8 mouse cellular contexts compared by ENCODE assay signal in genomic region chr4:98109064-98109463, GRCm38 (mm10).
DNase-seq lines count a peak whose midpoint lies in the region; ATAC-seq lines count a peak whose summit lies in the region.

No protein-coding gene starts in this region.

- no peaks in the 10 kb centered on the region for H3K36me3 ChIP-seq in forebrain, embryonic 13.5 days (ENCODE audit: poor library complexity, severe bottlenecking)
- H3K36me3 ChIP-seq in lung, embryonic 15.5 days, result no peaks in the 10 kb centered on the region; the same call in 1 of the 2 replicates

- peak; percentile 69; the same call in 1 of the 2 replicates for ATAC-seq in cerebellum, adult (ENCODE audit: insufficient number of reproducible peaks, low FRiP score, low TSS enrichment)
- peak; percentile 75 for ATAC-seq in forebrain, embryonic 13.5 days
- ATAC-seq in lung, embryonic 15.5 days (ENCODE audit: borderline replicate concordance, extremely low read depth, low FRiP score, low TSS enrichment), result peak; percentile 68; the same call in 1 of the 2 replicates
- ATAC-seq in erythroid progenitor cell, adult 5-6 weeks (replicated peaks; ENCODE audit: low FRiP score, poor library complexity, severe bottlenecking), result no peak

- no peaks in the 10 kb centered on the region for H3K9me3 ChIP-seq in forebrain, embryonic 13.5 days (replicated peaks)
- no peaks in the 10 kb centered on the region for H3K9me3 ChIP-seq in lung, embryonic 15.5 days

- H3K4me3 ChIP-seq in forebrain, embryonic 13.5 days, result no peak overlapping the region
- H3K4me3 ChIP-seq in lung, embryonic 15.5 days, result no peak overlapping the region

- WGBS in forebrain, embryonic 13.5 days, result 3% methylated on average over 7 of the region's 7 CpGs
- 14% methylated on average over 7 of the region's 7 CpGs for WGBS in lung, embryonic 15.5 days

- H3K27me3 ChIP-seq in forebrain, embryonic 13.5 days, result no peaks in the 10 kb centered on the region
- no peaks in the 10 kb centered on the region for H3K27me3 ChIP-seq in lung, embryonic 15.5 days

- H3K4me2 ChIP-seq in forebrain, embryonic 13.5 days, result peak overlapping the region; percentile 23
- H3K4me2 ChIP-seq in lung, embryonic 15.5 days, result peak overlapping the region; percentile 8; the same call in 1 of the 2 replicates

- H3K4me1 ChIP-seq in forebrain, embryonic 13.5 days, result peaks cover 66% of the 10 kb centered on the region
- H3K4me1 ChIP-seq in lung, embryonic 15.5 days, result peaks cover 42% of the 10 kb centered on the region

- 0 out of 2 replicates have a peak overlapping the region, but pooled peaks have one; percentile 43 for H3K9ac ChIP-seq in forebrain, embryonic 13.5 days
- H3K9ac ChIP-seq in lung, embryonic 15.5 days, result no peak overlapping the region

- H3K27ac ChIP-seq in forebrain, embryonic 13.5 days, result peak overlapping the region; percentile 94
- peak overlapping the region; percentile 89 for H3K27ac ChIP-seq in lung, embryonic 15.5 days

- DNase-seq in Muller cell, postnatal 12 days (ENCODE audit: inconsistent ontology term), result peak; percentile 84
- DNase-seq in heart, postnatal 14 days, result peak; percentile 81 to 85
- peak; percentile 84 for DNase-seq in kidney, postnatal 14 days
- peak; percentile 70 for DNase-seq in retina, embryonic 14.5 days (ENCODE audit: low spot score)

- intact Hi-C loops in heart, postnatal 14 days (cut with DNase I), result loop anchor here (2.0 to 10.0 kb wide), 6 partner anchors 62 to 434 kb away; no protein-coding TSS in a partner anchor
